In genomic region chr19:25611116-25611515, GRCm38 (mm10) we compare ENCODE assay signal across 9 mouse cellular contexts. TPM values are rescaled to one million over a fixed set of nuclear protein-coding genes. Genes with fewer than 3 reads are reported as not detected.
DNase-seq lines count a peak whose midpoint lies in the region; ATAC-seq lines count a peak whose summit lies in the region.
"Had no signal": no experiment of that assay in that cellular context is flagged by ENCODE, and none has a peak within 500 bp of the region (broad histone marks: within the 10 kb centered on the region; RNA-seq: fewer than 3 reads in every experiment).

No protein-coding gene starts in this region.

- no peak for DNase-seq in kidney, postnatal 10 days
- no peak for DNase-seq in forebrain, embryonic 11.5 days (ENCODE audit: low spot score)
- DNase-seq in limb, embryonic 11.5 days (ENCODE audit: low spot score), result peak; percentile 60
- no peak for DNase-seq in adrenal gland, adult (ENCODE audit: inconsistent age in 2 of 2, low spot score in 1 of 2)
- no peak for DNase-seq in frontal cortex, postnatal 14 days (ENCODE audit: low spot score in 2 of 2)
- DNase-seq: kidney, adult 8-10 months had no signal

- peak overlapping the region; percentile 58 for H3K4me2 ChIP-seq in kidney, embryonic 16.5 days (replicated peaks; ENCODE audit: low read depth, low read length)
- peak overlapping the region; percentile 57 for H3K4me2 ChIP-seq in forebrain, embryonic 11.5 days (ENCODE audit: low read depth, low read length, severe bottlenecking)
- peak overlapping the region; percentile 73 for H3K4me2 ChIP-seq in limb, embryonic 11.5 days (ENCODE audit: low read depth, severe bottlenecking)
- H3K4me2 ChIP-seq in neural tube, embryonic 15.5 days, result peak overlapping the region; percentile 49

- no peaks in the 10 kb centered on the region for H3K9me3 ChIP-seq in kidney, embryonic 16.5 days (ENCODE audit: low read length)
- H3K9me3 ChIP-seq in forebrain, embryonic 11.5 days (ENCODE audit: control insufficient read depth, low read length), result no peaks in the 10 kb centered on the region
- H3K9me3 ChIP-seq in limb, embryonic 11.5 days (ENCODE audit: control insufficient read depth, low read length), result no peaks in the 10 kb centered on the region
- no peaks in the 10 kb centered on the region for H3K9me3 ChIP-seq in neural tube, embryonic 15.5 days (replicated peaks)

- H3K27me3 ChIP-seq in kidney, embryonic 16.5 days (ENCODE audit: insufficient read depth, low read length), result peaks cover 99% of the 10 kb centered on the region
- peaks cover 67% of the 10 kb centered on the region for H3K27me3 ChIP-seq in forebrain, embryonic 11.5 days (ENCODE audit: control insufficient read depth, insufficient read depth, low read length)
- H3K27me3 ChIP-seq in limb, embryonic 11.5 days (ENCODE audit: control insufficient read depth, insufficient read depth, low read length), result peaks cover 69% of the 10 kb centered on the region
- H3K27me3 ChIP-seq in neural tube, embryonic 15.5 days (replicated peaks), result peaks cover 91% of the 10 kb centered on the region

- no peaks in the 10 kb centered on the region for H3K36me3 ChIP-seq in kidney, embryonic 16.5 days (ENCODE audit: insufficient read depth, low read length)
- no peaks in the 10 kb centered on the region for H3K36me3 ChIP-seq in forebrain, embryonic 11.5 days (ENCODE audit: control insufficient read depth, insufficient read depth, low read length)
- H3K36me3 ChIP-seq in limb, embryonic 11.5 days (ENCODE audit: control insufficient read depth, insufficient read depth, low read length), result no peaks in the 10 kb centered on the region
- no peaks in the 10 kb centered on the region for H3K36me3 ChIP-seq in neural tube, embryonic 15.5 days

- under 1% methylated on average over 42 of the region's 42 CpGs for WGBS in kidney, embryonic 16.5 days
- under 1% methylated on average over 32 of the region's 42 CpGs for WGBS in forebrain, embryonic 11.5 days
- under 1% methylated on average over 42 of the region's 42 CpGs for WGBS in limb, embryonic 11.5 days
- WGBS in neural tube, embryonic 15.5 days, result 2% methylated on average over 42 of the region's 42 CpGs

- no peak for ATAC-seq in kidney, embryonic 16.5 days (ENCODE audit: low FRiP score, low TSS enrichment)
- ATAC-seq in forebrain, embryonic 11.5 days (replicated peaks; ENCODE audit: low FRiP score), result no peak
- ATAC-seq in limb, embryonic 11.5 days (ENCODE audit: insufficient number of reproducible peaks, low FRiP score, low TSS enrichment, low read depth), result no peak
- ATAC-seq in neural tube, embryonic 15.5 days (ENCODE audit: low FRiP score), result no peak
- no peak for ATAC-seq in megakaryocyte-erythroid progenitor cell, adult 5-6 weeks (replicated peaks; ENCODE audit: low FRiP score, low TSS enrichment, poor library complexity, severe bottlenecking)

- H3K4me3 ChIP-seq in kidney, embryonic 16.5 days (ENCODE audit: low read length), result peak overlapping the region; percentile 42
- peak overlapping the region; percentile 65 for H3K4me3 ChIP-seq in forebrain, embryonic 11.5 days (ENCODE audit: low read depth, low read length)
- peak overlapping the region; percentile 36 for H3K4me3 ChIP-seq in limb, embryonic 11.5 days (ENCODE audit: low read depth, low read length)
- peak overlapping the region; percentile 28 for H3K4me3 ChIP-seq in neural tube, embryonic 15.5 days (replicated peaks)

- peaks cover 22% of the 10 kb centered on the region for H3K4me1 ChIP-seq in kidney, embryonic 16.5 days (ENCODE audit: insufficient read depth, low read length)
- peaks cover 19% of the 10 kb centered on the region for H3K4me1 ChIP-seq in forebrain, embryonic 11.5 days (replicated peaks; ENCODE audit: control insufficient read depth, insufficient read depth, low read length)
- peaks cover 25% of the 10 kb centered on the region for H3K4me1 ChIP-seq in limb, embryonic 11.5 days (ENCODE audit: control insufficient read depth, insufficient read depth, low read length)
- H3K4me1 ChIP-seq in neural tube, embryonic 15.5 days, result peaks cover 16% of the 10 kb centered on the region

- no peak overlapping the region for H3K9ac ChIP-seq in kidney, embryonic 16.5 days (replicated peaks; ENCODE audit: low read length)
- peak overlapping the region; percentile 91 for H3K9ac ChIP-seq in forebrain, embryonic 11.5 days (ENCODE audit: low read length)
- no peak overlapping the region for H3K9ac ChIP-seq in limb, embryonic 11.5 days (ENCODE audit: low read length)
- H3K9ac ChIP-seq in neural tube, embryonic 15.5 days (replicated peaks), result no peak overlapping the region

- no peak overlapping the region for H3K27ac ChIP-seq in kidney, embryonic 16.5 days (ENCODE audit: low read length)
- H3K27ac ChIP-seq in forebrain, embryonic 11.5 days (ENCODE audit: low read depth, low read length), result peak overlapping the region; percentile 88
- H3K27ac ChIP-seq in limb, embryonic 11.5 days (replicated peaks; ENCODE audit: low read depth, low read length), result no peak overlapping the region
- H3K27ac ChIP-seq in neural tube, embryonic 15.5 days (replicated peaks), result no peak overlapping the region

RNA-seq across cellular contexts. Expression of gene Dmrt3, which starts 1.0 kb away (rescaled TPM):
- not detected in 2 replicates for polyA plus RNA-seq in kidney, embryonic 16.5 days (2015; fragmentation: Nextera tagmentation; extraction: Ambion mirVana)
- 21.8 and 23.8 TPM in 2 replicates for polyA plus RNA-seq in forebrain, embryonic 11.5 days (2014; fragmentation: Nextera tagmentation; extraction: Ambion mirVana)
- polyA plus RNA-seq in limb, embryonic 11.5 days (2014; fragmentation: Nextera tagmentation; extraction: Ambion mirVana), result 0.05 and 0.07 TPM in 2 replicates
- 1.8 and 1.9 TPM in 2 replicates for polyA plus RNA-seq in neural tube, embryonic 15.5 days (2015; fragmentation: Nextera tagmentation; extraction: Ambion mirVana)
- total RNA-seq in megakaryocyte-erythroid progenitor cell, adult 5-6 weeks (2014; fragmentation: Nextera tagmentation), result not detected in 2 replicates
- not detected in 2 replicates for total RNA-seq in megakaryocyte-erythroid progenitor cell, adult 5-6 weeks (2017)
